Mouse (Mus musculus) hindbrain, embryonic 14.5 days (tissue): ENCODE results near the gene Stxbp2. TPM values are rescaled to one million over a fixed set of nuclear protein-coding genes. Genes with fewer than 3 reads are reported as not detected.

Experiments used
- ATAC-seq: fragments of 200-750 bp; cut with Nextera tagmentation; 2 replicates; pipeline ENCODE4 v1.8.0; 2017; ENCODE audit warnings: moderate number of reproducible peaks, mild to moderate bottlenecking, moderate TSS enrichment, moderate library complexity; ENCODE audit not compliant: low FRiP score
- DNase-seq: peaks from one replicate; pipeline ENCODE4 v3.0.0-alpha.2; 2015; ENCODE audit warnings: low spot score
- H3K27ac ChIP-seq: fragments of 300-500 bp; sonication (generic); 2 replicates; pipeline ENCODE4 v1.5.1; 2014; ENCODE audit warnings: mild to moderate bottlenecking, moderate library complexity
- H3K27me3 ChIP-seq: fragments of 300-500 bp; sonication (generic); 2 replicates; pipeline ENCODE4 v1.6.1; 2014; ENCODE audit warnings: mild to moderate bottlenecking, low read length, mixed read lengths; ENCODE audit not compliant: control insufficient read depth, insufficient read depth
- H3K36me3 ChIP-seq: fragments of 300-500 bp; sonication (generic); replicated peaks from 2 replicates; pipeline ENCODE4 v1.6.1; 2014; ENCODE audit not compliant: control insufficient read depth, insufficient read depth
- H3K4me1 ChIP-seq: fragments of 300-500 bp; sonication (generic); replicated peaks from 2 replicates; pipeline ENCODE4 v1.6.1; 2014; ENCODE audit warnings: antibody characterized with exemption, low read length, mixed read lengths; ENCODE audit not compliant: control insufficient read depth, insufficient read depth
- H3K4me2 ChIP-seq: fragments of 300-500 bp; sonication (generic); replicated peaks from 2 replicates; pipeline ENCODE4 v1.6.1; 2014; ENCODE audit warnings: mild to moderate bottlenecking, moderate library complexity
- H3K4me3 ChIP-seq: fragments of 300-500 bp; sonication (generic); replicated peaks from 2 replicates; pipeline ENCODE4 v1.5.1; 2014; ENCODE audit warnings: mild to moderate bottlenecking, low read length
- H3K9ac ChIP-seq: fragments of 300-500 bp; sonication (generic); 2 replicates; pipeline ENCODE4 v1.6.1; 2014
- H3K9me3 ChIP-seq: fragments of 300-500 bp; sonication (generic); 2 replicates; pipeline ENCODE4 v1.6.1; 2016; ENCODE audit warnings: low read length; ENCODE audit not compliant: control insufficient read depth
- WGBS: fragments of 180-500 bp; shearing (Covaris S2); extraction: QIAGEN DNeasy Blood & Tissue Kit; methylation state at CpG from one replicate; pipeline ENCODE4 v1.1.7; 2014; 5-methylcytosine and 5-hydroxymethylcytosine counted together
- polyA plus RNA-seq: library from polyadenylated mRNA; unstranded; fragments of >200 nt; fragmentation: Nextera tagmentation; extraction: Ambion mirVana; gene quantifications from 2 replicates; pipeline ENCODE4 v1.2.1, GENCODE M21; 2014

Stxbp2 gene
- polyA plus RNA-seq, 1 experiment from 2014 or later, result 32.3 TPM

- Histone ChIP-seq H3K9me3 (no peaks in the 10 kb centered on the region), H3K36me3 (no peaks in the 10 kb centered on the region), H3K4me1 (peaks cover 3% of the 10 kb centered on the region; the same call in 1 of the 2 replicates), H3K27ac (no peak overlapping the region), H3K27me3 (no peaks in the 10 kb centered on the region), H3K9ac (no peak overlapping the region), H3K4me3 (no peak overlapping the region), H3K4me2 (no peak overlapping the region)
- DNase-seq, result no peak
- WGBS, result 71% methylated on average over 3 of the region's 3 CpGs
- no peak for ATAC-seq
Observed at GRCm38 (mm10) chr8:3652845-3653244, 22.1 kb downstream of the Stxbp2 start.

GRCm38 (mm10) chr8:3654726-3655508, 24.2 kb downstream of the Stxbp2 start:
- Histone ChIP-seq H3K4me3 (no peak overlapping the region), H3K4me2 (no peak overlapping the region), H3K4me1 (peaks cover 3% of the 10 kb centered on the region; the same call in 1 of the 2 replicates), H3K36me3 (no peaks in the 10 kb centered on the region), H3K9me3 (no peaks in the 10 kb centered on the region), H3K9ac (no peak overlapping the region), H3K27me3 (no peaks in the 10 kb centered on the region), H3K27ac (no peak overlapping the region)
- 73% methylated on average over 11 of the region's 11 CpGs for WGBS
- no peak for ATAC-seq
- no peak for DNase-seq

GRCm38 (mm10) chr8:3655526-3655925, 24.8 kb downstream of the Stxbp2 start, which contains the start of gene Retn:
Retn (plus strand) TSS chr8:3655770.
- H3K27me3 ChIP-seq, result no peaks in the 10 kb centered on the region
- no peak within 1 kb of the TSS for H3K27ac ChIP-seq
- H3K9me3 ChIP-seq, result no peaks in the 10 kb centered on the region
- H3K4me3 ChIP-seq, result no peak within 1 kb of the TSS
- H3K36me3 ChIP-seq, result no peaks in the 10 kb centered on the region
- H3K4me2 ChIP-seq, result no peak within 1 kb of the TSS
- no peak within 1 kb of the TSS for H3K9ac ChIP-seq
- ATAC-seq (no peak), DNase-seq (no peak)
- 82% methylated on average over 3 of the region's 3 CpGs for WGBS
- H3K4me1 ChIP-seq, result peaks cover 3% of the 10 kb centered on the region; the same call in 1 of the 2 replicates

DNA sequence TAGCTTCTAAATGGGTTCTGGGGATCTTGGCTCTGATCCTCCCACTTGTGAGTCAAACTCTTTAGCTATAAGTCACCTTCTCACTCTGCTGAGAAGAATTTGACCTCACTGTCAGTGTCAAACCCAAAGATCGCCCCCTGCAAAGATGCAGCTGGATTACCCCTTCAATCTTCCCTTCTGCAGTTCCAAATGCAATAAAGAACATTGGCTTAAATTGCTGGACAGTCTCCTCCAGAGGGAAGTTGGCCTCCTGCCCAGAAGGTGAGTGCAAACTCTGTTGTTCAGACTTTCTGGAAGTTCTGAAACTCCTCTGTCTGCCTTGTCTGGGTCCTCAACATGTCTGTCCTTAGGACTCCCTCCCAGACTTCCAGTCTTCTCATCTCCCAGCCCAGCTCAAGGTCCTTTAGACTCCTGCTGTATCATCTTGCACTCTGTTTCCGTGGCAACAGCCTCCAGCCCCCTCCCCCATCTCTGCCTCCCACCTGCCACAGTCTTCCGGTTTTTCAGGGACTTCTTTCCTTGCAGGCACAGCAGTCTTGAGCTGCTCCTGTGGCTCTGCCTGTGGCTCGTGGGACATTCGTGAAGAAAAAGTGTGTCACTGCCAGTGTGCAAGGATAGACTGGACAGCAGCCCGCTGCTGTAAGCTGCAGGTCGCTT, 26.1 kb downstream of the Stxbp2 start:
- no peaks in the 10 kb centered on the region for H3K9me3 ChIP-seq
- 33% methylated on average over 7 of the region's 7 CpGs for WGBS
- H3K4me3 ChIP-seq, result no peak overlapping the region
- no peak overlapping the region for H3K27ac ChIP-seq
- H3K9ac ChIP-seq, result peak overlapping the region; percentile 11; the same call in 1 of the 2 replicates
- peaks cover 3% of the 10 kb centered on the region; the same call in 1 of the 2 replicates for H3K4me1 ChIP-seq
- no peaks in the 10 kb centered on the region for H3K27me3 ChIP-seq
- peak overlapping the region; percentile 30 for H3K4me2 ChIP-seq
- ATAC-seq (peak; percentile 27; the same call in 1 of the 2 replicates), DNase-seq (no peak)
- no peaks in the 10 kb centered on the region for H3K36me3 ChIP-seq

- WGBS, result 81% methylated on average over 8 of the region's 8 CpGs
- peaks cover 3% of the 10 kb centered on the region; the same call in 1 of the 2 replicates for H3K4me1 ChIP-seq
- no peak overlapping the region for H3K4me2 ChIP-seq
- no peaks in the 10 kb centered on the region for H3K36me3 ChIP-seq
- no peak for DNase-seq
- H3K27ac ChIP-seq, result no peak overlapping the region
- ATAC-seq, result no peak
- H3K4me3 ChIP-seq, result no peak overlapping the region
- no peak overlapping the region for H3K9ac ChIP-seq
- H3K27me3 ChIP-seq, result no peaks in the 10 kb centered on the region
- H3K9me3 ChIP-seq, result no peaks in the 10 kb centered on the region
Observed at GRCm38 (mm10) chr8:3660889-3661288, 30.1 kb downstream of the Stxbp2 start.

GRCm38 (mm10) chr8:3664405-3664804, 33.6 kb downstream of the Stxbp2 start:
- H3K36me3 ChIP-seq, result no peaks in the 10 kb centered on the region
- ATAC-seq, result no peak
- no peak for DNase-seq
- H3K27ac ChIP-seq, result no peak overlapping the region
- 61% methylated on average over 5 of the region's 5 CpGs for WGBS
- no peaks in the 10 kb centered on the region for H3K9me3 ChIP-seq
- no peak overlapping the region for H3K4me2 ChIP-seq
- H3K4me1 ChIP-seq, result no peaks in the 10 kb centered on the region
- no peaks in the 10 kb centered on the region for H3K27me3 ChIP-seq
- H3K9ac ChIP-seq, result no peak overlapping the region
- no peak overlapping the region for H3K4me3 ChIP-seq

DNA sequence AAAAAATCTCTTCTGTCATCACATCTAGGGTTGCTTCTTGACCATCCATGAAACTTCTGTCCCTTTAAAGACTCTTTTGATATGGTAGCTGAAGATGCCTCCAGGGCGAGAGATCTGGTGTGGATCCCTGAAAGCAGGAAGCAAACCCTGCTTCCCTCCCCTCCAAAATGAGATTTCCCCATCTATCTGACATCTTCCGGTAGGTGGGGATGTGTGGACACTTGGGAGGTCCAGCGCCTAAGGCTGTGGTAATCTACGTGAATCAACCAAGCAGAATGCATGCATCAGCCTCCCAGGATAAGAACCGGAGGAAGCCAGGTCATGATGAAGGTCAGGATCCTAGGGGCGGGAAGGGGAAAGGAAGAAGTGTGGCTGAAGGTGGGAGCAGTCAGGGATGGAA, 34.8 kb downstream of the Stxbp2 start, which contains the start of gene Mcemp1:
TSS of gene Mcemp1 (plus strand) at position 248 of the 400 bp plus-strand sequence.
- no peaks in the 10 kb centered on the region for H3K9me3 ChIP-seq
- H3K4me3 ChIP-seq, result no peak within 1 kb of the TSS
- WGBS, result 83% methylated on average over 6 of the region's 6 CpGs

GRCm38 (mm10) chr8:3670388-3670787, 39.6 kb downstream of the Stxbp2 start:
- Histone ChIP-seq H3K4me1 (no peaks in the 10 kb centered on the region), H3K27me3 (no peaks in the 10 kb centered on the region), H3K9me3 (no peaks in the 10 kb centered on the region), H3K36me3 (no peaks in the 10 kb centered on the region), H3K27ac (no peak overlapping the region), H3K4me3 (no peak overlapping the region), H3K4me2 (no peak overlapping the region), H3K9ac (no peak overlapping the region)
- ATAC-seq, result no peak
- DNase-seq, result no peak
- 87% methylated on average over 2 of the region's 2 CpGs for whole genome bisulfite sequencing

More for the DNA sequence above, 34.8 kb downstream of the Stxbp2 start, which contains the start of gene Mcemp1:
- Histone ChIP-seq H3K36me3 (no peaks in the 10 kb centered on the region), H3K9ac (no peak within 1 kb of the TSS), H3K27me3 (no peaks in the 10 kb centered on the region), H3K4me1 (no peaks in the 10 kb centered on the region), H3K4me2 (no peak within 1 kb of the TSS), H3K27ac (no peak within 1 kb of the TSS)
- ATAC-seq (no peak), DNase-seq (no peak)

DNA sequence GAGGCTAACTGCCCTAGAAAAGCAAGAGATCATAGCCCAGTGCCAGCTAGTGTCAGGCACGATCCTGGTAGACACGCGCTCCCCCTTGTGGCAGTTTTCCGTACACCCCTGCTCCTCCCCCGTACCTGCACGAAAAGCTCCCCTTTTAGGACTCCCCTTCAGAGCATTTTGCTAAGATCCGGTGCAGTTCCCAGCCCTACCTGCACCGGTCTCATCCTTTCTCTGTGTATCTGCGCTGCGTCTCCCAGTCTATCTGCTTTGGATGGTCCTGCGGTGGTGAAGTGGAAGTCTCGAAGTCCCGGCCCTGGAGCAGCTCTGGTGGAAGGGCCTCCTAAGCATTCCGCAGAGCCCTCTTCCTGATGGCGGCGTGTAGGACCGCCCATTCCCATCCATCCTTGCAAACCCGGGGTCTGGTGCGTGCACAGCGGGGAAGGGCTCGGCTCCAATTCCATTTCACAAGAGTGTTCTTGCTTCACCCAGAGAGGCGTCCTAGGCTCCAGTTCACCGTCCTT, 41.3 kb downstream of the Stxbp2 start, which contains the start of gene Fcor:
TSS of gene Fcor (minus strand) at position 383 of the 512 bp plus-strand sequence.
- H3K9ac ChIP-seq, result peak within 1 kb of the TSS; percentile 54
- peak within 1 kb of the TSS; percentile 62 for H3K4me2 ChIP-seq
- peak within 1 kb of the TSS; percentile 37 for H3K4me3 ChIP-seq
- WGBS, result 0% methylated on average over 23 of the region's 23 CpGs
- ATAC-seq, result peak; percentile 88
- DNase-seq, result peak; percentile 84
- no peaks in the 10 kb centered on the region for H3K9me3 ChIP-seq
- no peaks in the 10 kb centered on the region for H3K27me3 ChIP-seq
- no peaks in the 10 kb centered on the region for H3K36me3 ChIP-seq
- H3K4me1 ChIP-seq, result no peaks in the 10 kb centered on the region
- H3K27ac ChIP-seq, result peak within 1 kb of the TSS; percentile 78
